ENCODE assay signal across 9 mouse cellular contexts in genomic region chr14:32950312-32951301, GRCm38 (mm10). TPM values are rescaled to one million over a fixed set of nuclear protein-coding genes. Genes with fewer than 3 reads are reported as not detected.
DNase-seq lines count a peak whose midpoint lies in the region; ATAC-seq lines count a peak whose summit lies in the region.
"Had no signal": no experiment of that assay in that cellular context is flagged by ENCODE, and none has a peak within 500 bp of the region (broad histone marks: within the 10 kb centered on the region; RNA-seq: fewer than 3 reads in every experiment).

No protein-coding gene starts in this region.

- H3K4me1 ChIP-seq in embryonic facial prominence, embryonic 13.5 days: peaks cover 12% of the 10 kb centered on the region
- peaks cover 11% of the 10 kb centered on the region for H3K4me1 ChIP-seq in heart, embryonic 12.5 days (replicated peaks)

- 46% methylated on average over 20 of the region's 20 CpGs for WGBS in embryonic facial prominence, embryonic 13.5 days
- 47% methylated on average over 20 of the region's 20 CpGs for WGBS in heart, embryonic 12.5 days

- no peaks in the 10 kb centered on the region for H3K36me3 ChIP-seq in embryonic facial prominence, embryonic 13.5 days
- no peaks in the 10 kb centered on the region for H3K36me3 ChIP-seq in heart, embryonic 12.5 days

- DNase-seq in brain, adult 2 months (ENCODE audit: low read depth, low spot score): peak; percentile 36
- peak; percentile 42 for DNase-seq in kidney, adult 9 months
- DNase-seq in mesoderm, embryonic 11.5 days (ENCODE audit: low read depth, low spot score): peak; percentile 60
- no peak for DNase-seq in layer of hippocampus, adult 11-12 months (ENCODE audit: low spot score)
- DNase-seq in natural killer cell, adult 2 months (ENCODE audit: low spot score in 2 of 2): no peak
- no peak for DNase-seq in right cerebral cortex, adult 18-20 months

- H3K4me2 ChIP-seq in embryonic facial prominence, embryonic 13.5 days: 0 out of 2 replicates have a peak overlapping the region, but pooled peaks have one; percentile 20
- peak overlapping the region; percentile 27 for H3K4me2 ChIP-seq in heart, embryonic 12.5 days

- no peaks in the 10 kb centered on the region for H3K9me3 ChIP-seq in embryonic facial prominence, embryonic 13.5 days
- no peaks in the 10 kb centered on the region for H3K9me3 ChIP-seq in heart, embryonic 12.5 days (replicated peaks)

- ATAC-seq in embryonic facial prominence, embryonic 13.5 days (ENCODE audit: insufficient number of reproducible peaks, insufficient read depth, low FRiP score, low TSS enrichment, low read depth): no peak
- 0 out of 2 replicates have a peak, but pooled peaks have one; percentile 34 for ATAC-seq in heart, embryonic 12.5 days (ENCODE audit: insufficient number of reproducible peaks, low FRiP score)

- H3K27ac ChIP-seq in embryonic facial prominence, embryonic 13.5 days: no peak overlapping the region
- H3K27ac ChIP-seq in heart, embryonic 12.5 days (ENCODE audit: poor library complexity, severe bottlenecking): peak overlapping the region; percentile 45

- H3K4me3 ChIP-seq in embryonic facial prominence, embryonic 13.5 days: no peak overlapping the region
- no peak overlapping the region for H3K4me3 ChIP-seq in heart, embryonic 12.5 days
- H3K4me3 ChIP-seq: myocyte had no signal

- no peak overlapping the region for H3K9ac ChIP-seq in embryonic facial prominence, embryonic 13.5 days
- no peak overlapping the region for H3K9ac ChIP-seq in heart, embryonic 12.5 days

- peaks cover 6% of the 10 kb centered on the region; the same call in 1 of the 2 replicates for H3K27me3 ChIP-seq in embryonic facial prominence, embryonic 13.5 days
- 0 out of 2 replicates have a peak, but pooled peaks cover 6% of the 10 kb centered on the region for H3K27me3 ChIP-seq in heart, embryonic 12.5 days (replicated peaks)

RNA-seq across cellular contexts. Expression of gene Lrrc18, which starts 40.6 kb away (rescaled TPM):
- 0.40 and 0.48 TPM in 2 replicates for polyA plus RNA-seq in embryonic facial prominence, embryonic 13.5 days (2015; fragmentation: Nextera tagmentation; extraction: Ambion mirVana)
- 0.22 and 0.51 TPM in 2 replicates for polyA plus RNA-seq in heart, embryonic 12.5 days (2016; fragmentation: Nextera tagmentation; extraction: Ambion mirVana)
- polyA plus RNA-seq: myocyte had no signal

Comparison
In these comparisons a context has a peak if more than half of its experiments do, and no peak if none do; other contexts are left out.
1. DNase-seq: peak in brain, adult 2 months (single experiment), kidney, adult 9 months (single experiment) and mesoderm, embryonic 11.5 days (single experiment); none in layer of hippocampus, adult 11-12 months (single experiment), natural killer cell, adult 2 months (0 of 2) and right cerebral cortex, adult 18-20 months (single experiment).